Mouse (Mus musculus): Measurements from ENCODE around the gene Cd34. TPM values are rescaled to one million over a fixed set of nuclear protein-coding genes. Genes with fewer than 3 reads are reported as not detected.

Gene Cd34
- polyA plus RNA-seq, 1 experiment from 2014 or later, result 71.9 TPM

- no peak overlapping the region for H3K4me2 ChIP-seq (ENCODE audit: low read depth, low read length)
- no peaks in the 10 kb centered on the region for H3K36me3 ChIP-seq (replicated peaks; ENCODE audit: control insufficient read depth, insufficient read depth, low read depth, low read length)
- no peaks in the 10 kb centered on the region for H3K9me3 ChIP-seq (replicated peaks; ENCODE audit: control insufficient read depth, low read length)
- ATAC-seq (replicated peaks; ENCODE audit: insufficient number of reproducible peaks, low FRiP score, low TSS enrichment, low read depth) (no peak), DNase-seq (ENCODE audit: low spot score) (no peak)
- H3K27ac ChIP-seq (replicated peaks; ENCODE audit: low read depth, low read length), result no peak overlapping the region
- 53% methylated on average over 2 of the region's 2 CpGs for WGBS
- H3K4me3 ChIP-seq (ENCODE audit: low read depth, low read length), result no peak overlapping the region
- no peaks in the 10 kb centered on the region for H3K4me1 ChIP-seq (ENCODE audit: control insufficient read depth, insufficient read depth, low read length)
- H3K27me3 ChIP-seq (ENCODE audit: control insufficient read depth, insufficient read depth, low read length), result no peaks in the 10 kb centered on the region
- no peak overlapping the region for H3K9ac ChIP-seq (replicated peaks; ENCODE audit: low read length)
Measured at GRCm38 (mm10) chr1:194929275-194929971, 9.2 kb upstream of the Cd34 start.

- Histone ChIP-seq H3K4me2 (ENCODE audit: low read depth, low read length) (no peak overlapping the region), H3K36me3 (replicated peaks; ENCODE audit: control insufficient read depth, insufficient read depth, low read depth, low read length) (no peaks in the 10 kb centered on the region), H3K4me3 (ENCODE audit: low read depth, low read length) (no peak overlapping the region), H3K27ac (replicated peaks; ENCODE audit: low read depth, low read length) (no peak overlapping the region), H3K9me3 (replicated peaks; ENCODE audit: control insufficient read depth, low read length) (no peaks in the 10 kb centered on the region), H3K27me3 (ENCODE audit: control insufficient read depth, insufficient read depth, low read length) (no peaks in the 10 kb centered on the region), H3K9ac (replicated peaks; ENCODE audit: low read length) (no peak overlapping the region), H3K4me1 (ENCODE audit: control insufficient read depth, insufficient read depth, low read length) (no peaks in the 10 kb centered on the region)
- WGBS, result 36% methylated on average over 1 of the region's 1 CpGs
- peak; percentile 61 for DNase-seq (ENCODE audit: low spot score)
- ATAC-seq (replicated peaks; ENCODE audit: insufficient number of reproducible peaks, low FRiP score, low TSS enrichment, low read depth), result peak; percentile 76
Measured at GRCm38 (mm10) chr1:194929972-194930355, 8.7 kb upstream of the Cd34 start.

- Histone ChIP-seq H3K36me3 (replicated peaks; ENCODE audit: control insufficient read depth, insufficient read depth, low read depth, low read length) (no peaks in the 10 kb centered on the region), H3K4me2 (ENCODE audit: low read depth, low read length) (no peak overlapping the region), H3K4me3 (ENCODE audit: low read depth, low read length) (no peak overlapping the region), H3K27ac (replicated peaks; ENCODE audit: low read depth, low read length) (no peak overlapping the region), H3K9me3 (replicated peaks; ENCODE audit: control insufficient read depth, low read length) (no peaks in the 10 kb centered on the region), H3K4me1 (ENCODE audit: control insufficient read depth, insufficient read depth, low read length) (no peaks in the 10 kb centered on the region), H3K27me3 (ENCODE audit: control insufficient read depth, insufficient read depth, low read length) (no peaks in the 10 kb centered on the region), H3K9ac (replicated peaks; ENCODE audit: low read length) (no peak overlapping the region)
- ATAC-seq (replicated peaks; ENCODE audit: insufficient number of reproducible peaks, low FRiP score, low TSS enrichment, low read depth) (no peak), DNase-seq (ENCODE audit: low spot score) (no peak)
Measured at GRCm38 (mm10) chr1:194930706-194931105, 7.9 kb upstream of the Cd34 start.

- H3K27ac ChIP-seq (replicated peaks; ENCODE audit: low read depth, low read length), result no peak overlapping the region
- H3K4me2 ChIP-seq (ENCODE audit: low read depth, low read length), result no peak overlapping the region
- H3K4me3 ChIP-seq (ENCODE audit: low read depth, low read length), result no peak overlapping the region
- no peak overlapping the region for H3K9ac ChIP-seq (replicated peaks; ENCODE audit: low read length)
- H3K9me3 ChIP-seq (replicated peaks; ENCODE audit: control insufficient read depth, low read length), result no peaks in the 10 kb centered on the region
- 30% methylated on average over 1 of the region's 1 CpGs for WGBS
- ATAC-seq (replicated peaks; ENCODE audit: insufficient number of reproducible peaks, low FRiP score, low TSS enrichment, low read depth), result no peak
- no peaks in the 10 kb centered on the region for H3K36me3 ChIP-seq (replicated peaks; ENCODE audit: control insufficient read depth, insufficient read depth, low read depth, low read length)
- DNase-seq (ENCODE audit: low spot score), result no peak
- peaks cover 2% of the 10 kb centered on the region; the same call in 1 of the 2 replicates for H3K27me3 ChIP-seq (ENCODE audit: control insufficient read depth, insufficient read depth, low read length)
- H3K4me1 ChIP-seq (ENCODE audit: control insufficient read depth, insufficient read depth, low read length), result no peaks in the 10 kb centered on the region
Measured at GRCm38 (mm10) chr1:194935351-194935750, 3.3 kb upstream of the Cd34 start.

- Histone ChIP-seq H3K4me1 (ENCODE audit: control insufficient read depth, insufficient read depth, low read length) (no peaks in the 10 kb centered on the region), H3K36me3 (replicated peaks; ENCODE audit: control insufficient read depth, insufficient read depth, low read depth, low read length) (no peaks in the 10 kb centered on the region), H3K9ac (replicated peaks; ENCODE audit: low read length) (no peak overlapping the region), H3K4me3 (ENCODE audit: low read depth, low read length) (no peak overlapping the region), H3K27me3 (ENCODE audit: control insufficient read depth, insufficient read depth, low read length) (peaks cover 2% of the 10 kb centered on the region; the same call in 1 of the 2 replicates), H3K4me2 (ENCODE audit: low read depth, low read length) (no peak overlapping the region), H3K27ac (replicated peaks; ENCODE audit: low read depth, low read length) (no peak overlapping the region), H3K9me3 (replicated peaks; ENCODE audit: control insufficient read depth, low read length) (no peaks in the 10 kb centered on the region)
- DNase-seq (ENCODE audit: low spot score), result no peak
- no peak for ATAC-seq (replicated peaks; ENCODE audit: insufficient number of reproducible peaks, low FRiP score, low TSS enrichment, low read depth)
Measured at GRCm38 (mm10) chr1:194941528-194941927, 2.9 kb downstream of the Cd34 start.

- no peak overlapping the region for H3K9ac ChIP-seq (replicated peaks; ENCODE audit: low read length)
- ATAC-seq (replicated peaks; ENCODE audit: insufficient number of reproducible peaks, low FRiP score, low TSS enrichment, low read depth) (no peak), DNase-seq (ENCODE audit: low spot score) (no peak)
- H3K9me3 ChIP-seq (replicated peaks; ENCODE audit: control insufficient read depth, low read length), result no peaks in the 10 kb centered on the region
- no peaks in the 10 kb centered on the region for H3K4me1 ChIP-seq (ENCODE audit: control insufficient read depth, insufficient read depth, low read length)
- H3K27ac ChIP-seq (replicated peaks; ENCODE audit: low read depth, low read length), result no peak overlapping the region
- no peak overlapping the region for H3K4me3 ChIP-seq (ENCODE audit: low read depth, low read length)
- H3K36me3 ChIP-seq (replicated peaks; ENCODE audit: control insufficient read depth, insufficient read depth, low read depth, low read length), result no peaks in the 10 kb centered on the region
- peaks cover 2% of the 10 kb centered on the region; the same call in 1 of the 2 replicates for H3K27me3 ChIP-seq (ENCODE audit: control insufficient read depth, insufficient read depth, low read length)
- H3K4me2 ChIP-seq (ENCODE audit: low read depth, low read length), result no peak overlapping the region
Measured at GRCm38 (mm10) chr1:194942912-194943311, 4.3 kb downstream of the Cd34 start.

GRCm38 (mm10) chr1:194943485-194943884, 4.9 kb downstream of the Cd34 start:
- Histone ChIP-seq H3K27ac (replicated peaks; ENCODE audit: low read depth, low read length) (no peak overlapping the region), H3K9me3 (replicated peaks; ENCODE audit: control insufficient read depth, low read length) (no peaks in the 10 kb centered on the region), H3K4me1 (ENCODE audit: control insufficient read depth, insufficient read depth, low read length) (no peaks in the 10 kb centered on the region), H3K36me3 (replicated peaks; ENCODE audit: control insufficient read depth, insufficient read depth, low read depth, low read length) (no peaks in the 10 kb centered on the region), H3K27me3 (ENCODE audit: control insufficient read depth, insufficient read depth, low read length) (peaks cover 2% of the 10 kb centered on the region; the same call in 1 of the 2 replicates), H3K4me3 (ENCODE audit: low read depth, low read length) (no peak overlapping the region), H3K9ac (replicated peaks; ENCODE audit: low read length) (no peak overlapping the region), H3K4me2 (ENCODE audit: low read depth, low read length) (no peak overlapping the region)
- DNase-seq (ENCODE audit: low spot score) (no peak), ATAC-seq (replicated peaks; ENCODE audit: insufficient number of reproducible peaks, low FRiP score, low TSS enrichment, low read depth) (no peak)
- 82% methylated on average over 5 of the region's 5 CpGs for whole genome bisulfite sequencing

- Histone ChIP-seq H3K27ac (replicated peaks; ENCODE audit: low read depth, low read length) (no peak overlapping the region), H3K9me3 (replicated peaks; ENCODE audit: control insufficient read depth, low read length) (no peaks in the 10 kb centered on the region), H3K36me3 (replicated peaks; ENCODE audit: control insufficient read depth, insufficient read depth, low read depth, low read length) (no peaks in the 10 kb centered on the region), H3K4me1 (ENCODE audit: control insufficient read depth, insufficient read depth, low read length) (no peaks in the 10 kb centered on the region), H3K4me3 (ENCODE audit: low read depth, low read length) (no peak overlapping the region), H3K27me3 (ENCODE audit: control insufficient read depth, insufficient read depth, low read length) (no peaks in the 10 kb centered on the region), H3K4me2 (ENCODE audit: low read depth, low read length) (no peak overlapping the region), H3K9ac (replicated peaks; ENCODE audit: low read length) (no peak overlapping the region)
- peak; percentile 62 for DNase-seq (ENCODE audit: low spot score)
- peak; percentile 70; the same call in 1 of the 2 replicates for ATAC-seq (replicated peaks; ENCODE audit: insufficient number of reproducible peaks, low FRiP score, low TSS enrichment, low read depth)
- 32% methylated on average over 2 of the region's 2 CpGs for WGBS
Measured at GRCm38 (mm10) chr1:194945382-194945781, 6.8 kb downstream of the Cd34 start.

Data from embryonic facial prominence, embryonic 11.5 days (tissue).